Mouse (Mus musculus) ES-Bruce4 (cell line): ENCODE measurements around the gene Cryzl1.
"Not testable (repeated sequence)": the region's sequence is repeated elsewhere in the genome, so short reads cannot be mapped to it uniquely, and the experiment has no call there.

ENCODE experiments used
- CTCF ChIP-seq: IDR thresholded peaks from one replicate; pipeline ENCODE4 v1.8.1; 2011; ENCODE audit warnings: low read depth, low read length
- EP300 ChIP-seq: IDR thresholded peaks from 2 replicates; pipeline ENCODE4 v1.6.1; 2011; ENCODE audit warnings: low read depth, low read length; ENCODE audit not compliant: insufficient read depth
- POLR2A ChIP-seq: IDR thresholded peaks from one replicate; pipeline ENCODE4 v1.8.1; 2011; ENCODE audit warnings: low read length; ENCODE audit not compliant: insufficient read depth

GRCm38 (mm10) chr16:91645420-91645819 is 83.4 kb downstream of the Cryzl1 start:
- not testable (repeated sequence) for TF ChIP-seq EP300, POLR2A, CTCF
